Comparison of ENCODE assay signal across 16 mouse cellular contexts in genomic region chr8:127324836-127325570, GRCm38 (mm10).
DNase-seq lines count a peak whose midpoint lies in the region; ATAC-seq and TF ChIP-seq lines count a peak whose summit lies in the region.
"Had no signal": no experiment of that assay in that cellular context is flagged by ENCODE, and none has a peak within 500 bp of the region (broad histone marks: within the 10 kb centered on the region; RNA-seq: fewer than 3 reads in every experiment).

No protein-coding gene starts in this region.

- H3K9ac ChIP-seq in lung, embryonic 16.5 days (ENCODE audit: low read length) = no peak overlapping the region
- H3K9ac ChIP-seq: heart, embryonic 12.5 days; lung, embryonic 15.5 days had no signal

- H3K27me3 ChIP-seq in lung, embryonic 16.5 days (ENCODE audit: control insufficient read depth, insufficient read depth, low read depth, low read length) = no peaks in the 10 kb centered on the region
- H3K27me3 ChIP-seq: heart, embryonic 12.5 days; lung, embryonic 15.5 days had no signal

- no peaks in the 10 kb centered on the region for H3K36me3 ChIP-seq in lung, embryonic 16.5 days (ENCODE audit: control insufficient read depth, insufficient read depth, low read length)
- H3K36me3 ChIP-seq: forebrain, embryonic 10.5 days; heart, embryonic 12.5 days; midbrain, embryonic 10.5 days had no signal

- no peak overlapping the region for H3K27ac ChIP-seq in lung, embryonic 16.5 days (ENCODE audit: low read length)
- H3K27ac ChIP-seq in embryonic fibroblast, embryonic 13.5 days (ENCODE audit: insufficient read depth, low read length) = peak overlapping the region; percentile 22; the same call in 1 of the 2 replicates
- H3K27ac ChIP-seq: forebrain, embryonic 10.5 days; hindbrain, postnatal 0 days; lung, embryonic 15.5 days; midbrain, embryonic 10.5 days had no signal

- peak; percentile 67; the same call in 1 of the 2 replicates for ATAC-seq in lung, embryonic 16.5 days (ENCODE audit: low read depth)
- no peak for ATAC-seq in erythroblast, adult 5-6 weeks (replicated peaks; ENCODE audit: low FRiP score, poor library complexity, severe bottlenecking)
- ATAC-seq: hindbrain, postnatal 0 days had no signal

- no peak for TF ChIP-seq POLR2A in embryonic fibroblast, embryonic 13.5 days (IDR thresholded peaks at IDR 0.05; ENCODE audit: low read depth, low read length)

- DNase-seq in embryo, embryonic 10 days (ENCODE audit: low spot score) = peak; percentile 31
- DNase-seq in embryo, embryonic 11 days = no peak
- no peak for DNase-seq in lung, postnatal 25 days (ENCODE audit: low spot score)
- DNase-seq in CD4-positive, CD25-positive, alpha-beta regulatory T cell, adult 2 months (ENCODE audit: low read depth, low spot score) = peak; percentile 22
- DNase-seq in testis, postnatal 14 days (ENCODE audit: low spot score) = no peak
- DNase-seq: cerebellum, adult 2 months; heart, postnatal 4 days; kidney, postnatal 25 days had no signal

- H3K9me3 ChIP-seq in lung, embryonic 16.5 days (ENCODE audit: control insufficient read depth, low read length) = no peaks in the 10 kb centered on the region
- H3K9me3 ChIP-seq: forebrain, embryonic 10.5 days; heart, embryonic 12.5 days; lung, embryonic 15.5 days; midbrain, embryonic 10.5 days had no signal

- H3K4me2 ChIP-seq in lung, embryonic 16.5 days (ENCODE audit: low read depth, low read length) = no peak overlapping the region
- H3K4me2 ChIP-seq: heart, embryonic 12.5 days; lung, embryonic 15.5 days had no signal

- no peak for TF ChIP-seq CTCF in embryonic fibroblast, embryonic 13.5 days (IDR thresholded peaks at IDR 0.05; ENCODE audit: borderline replicate concordance, insufficient read depth, low read length)

- WGBS in lung, embryonic 16.5 days = 66% methylated on average over 3 of the region's 3 CpGs

- H3K4me3 ChIP-seq in lung, embryonic 16.5 days (ENCODE audit: low read length) = no peak overlapping the region
- H3K4me3 ChIP-seq in embryonic fibroblast, embryonic 13.5 days (ENCODE audit: insufficient read depth, low read length) = no peak overlapping the region
- H3K4me3 ChIP-seq: forebrain, embryonic 10.5 days; heart, embryonic 12.5 days; lung, embryonic 15.5 days; midbrain, embryonic 10.5 days had no signal

- H3K4me1 ChIP-seq in lung, embryonic 16.5 days (replicated peaks; ENCODE audit: control insufficient read depth, insufficient read depth, low read length) = no peaks in the 10 kb centered on the region
- H3K4me1 ChIP-seq in embryonic fibroblast, embryonic 13.5 days (ENCODE audit: control insufficient read depth, insufficient read depth, low read length) = peaks cover 3% of the 10 kb centered on the region; the same call in 1 of the 2 replicates
- H3K4me1 ChIP-seq: lung, embryonic 15.5 days had no signal

Comparison
In these comparisons a context has a peak if more than half of its experiments do, and no peak if none do; other contexts are left out.
1. DNase-seq: peak in embryo, embryonic 10 days (single experiment) and CD4-positive, CD25-positive, alpha-beta regulatory T cell, adult 2 months (single experiment); none in embryo, embryonic 11 days (single experiment), lung, postnatal 25 days (single experiment) and testis, postnatal 14 days (single experiment).